Mouse (Mus musculus) intestine, embryonic 14.5 days (tissue): ENCODE results near the gene Lrtm1. TPM values are rescaled to one million over a fixed set of nuclear protein-coding genes. Genes with fewer than 3 reads are reported as not detected.

Source experiments
- ATAC-seq: fragments of 200-750 bp; cut with Nextera tagmentation; replicated peaks from 2 replicates; pipeline ENCODE4 v1.8.0; 2017; ENCODE audit warnings: low read depth, moderate number of reproducible peaks, moderate TSS enrichment, moderate library complexity; ENCODE audit not compliant: low FRiP score, low TSS enrichment
- DNase-seq: peaks from one replicate; pipeline ENCODE4 v3.0.0-alpha.2; 2018; ENCODE audit warnings: low spot score
- H3K27ac ChIP-seq: fragments of 300-500 bp; sonication (generic); 2 replicates; pipeline ENCODE4 v1.5.1; 2014; ENCODE audit warnings: low read depth, mild to moderate bottlenecking, control low read depth
- H3K27me3 ChIP-seq: fragments of 300-500 bp; sonication (generic); replicated peaks from 2 replicates; pipeline ENCODE4 v1.6.1; 2014; ENCODE audit warnings: low read length, control low read depth; ENCODE audit not compliant: control insufficient read depth, insufficient read depth
- H3K36me3 ChIP-seq: fragments of 300-500 bp; sonication (generic); 2 replicates; pipeline ENCODE4 v1.6.1; 2014; ENCODE audit warnings: low read length, control low read depth; ENCODE audit not compliant: control insufficient read depth, insufficient read depth
- H3K4me1 ChIP-seq: fragments of 300-500 bp; sonication (generic); replicated peaks from 2 replicates; pipeline ENCODE4 v1.6.1; 2014; ENCODE audit warnings: low read length, control low read depth, mixed read lengths; ENCODE audit not compliant: control insufficient read depth, insufficient read depth
- H3K4me2 ChIP-seq: fragments of 300-500 bp; sonication (generic); 2 replicates; pipeline ENCODE4 v1.6.1; 2014; ENCODE audit warnings: low read length
- H3K4me3 ChIP-seq: fragments of 300-500 bp; sonication (generic); 2 replicates; pipeline ENCODE4 v1.5.1; 2014; ENCODE audit warnings: low read depth, low read length, control low read depth, mixed read lengths
- H3K9ac ChIP-seq: fragments of 300-500 bp; sonication (generic); 2 replicates; pipeline ENCODE4 v1.6.1; 2014; ENCODE audit warnings: mild to moderate bottlenecking, low read length
- H3K9me3 ChIP-seq: fragments of 300-500 bp; sonication (generic); 2 replicates; pipeline ENCODE4 v1.6.1; 2016; ENCODE audit warnings: low read length, control low read depth; ENCODE audit not compliant: control insufficient read depth
- WGBS: fragments of 180-500 bp; shearing (Covaris S2); extraction: QIAGEN DNeasy Blood & Tissue Kit; methylation state at CpG from one replicate; pipeline ENCODE4 v1.1.7; 2014; 5-methylcytosine and 5-hydroxymethylcytosine counted together
- polyA plus RNA-seq: library from polyadenylated mRNA; unstranded; fragments of >200 nt; fragmentation: Nextera tagmentation; extraction: Ambion mirVana; gene quantifications from 2 replicates; pipeline ENCODE4 v1.2.1, GENCODE M21; 2014

The Lrtm1 gene
- polyA plus RNA-seq, 1 experiment from 2014 or later = not detected

DNA sequence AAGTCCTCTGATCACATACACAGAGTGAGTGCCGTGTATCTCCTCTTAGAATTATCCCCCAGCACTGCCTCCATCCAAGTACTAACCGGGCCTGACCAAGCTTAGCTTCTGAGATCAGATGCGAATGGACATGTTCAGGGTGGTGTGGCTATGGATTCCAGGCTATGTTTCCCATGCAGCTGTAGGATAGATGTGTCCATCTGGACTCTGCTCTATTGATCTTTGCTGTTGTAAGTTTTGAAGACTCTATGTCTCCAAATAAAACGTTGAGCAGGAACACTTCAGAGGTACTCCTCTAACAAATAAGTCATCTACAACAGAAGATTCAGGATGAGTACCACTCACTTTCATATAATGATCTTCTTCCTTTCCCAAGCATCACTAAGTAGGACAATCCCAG is 8.4 kb upstream of the Lrtm1 start:
- Histone ChIP-seq H3K27me3 (no peaks in the 10 kb centered on the region), H3K4me2 (no peak overlapping the region), H3K4me3 (no peak overlapping the region), H3K27ac (no peak overlapping the region), H3K4me1 (no peaks in the 10 kb centered on the region), H3K9ac (no peak overlapping the region), H3K36me3 (no peaks in the 10 kb centered on the region), H3K9me3 (no peaks in the 10 kb centered on the region)
- 87% methylated on average over 4 of the region's 4 CpGs for WGBS
- ATAC-seq (no peak), DNase-seq (no peak)

GRCm38 (mm10) chr14:29013161-29013560 is 4.8 kb upstream of the Lrtm1 start:
- WGBS = 90% methylated on average over 3 of the region's 3 CpGs
- DNase-seq = no peak
- ATAC-seq = no peak
- H3K4me1 ChIP-seq = no peaks in the 10 kb centered on the region
- no peaks in the 10 kb centered on the region for H3K36me3 ChIP-seq
- no peak overlapping the region for H3K9ac ChIP-seq
- H3K4me3 ChIP-seq = no peak overlapping the region
- no peaks in the 10 kb centered on the region for H3K27me3 ChIP-seq
- no peak overlapping the region for H3K27ac ChIP-seq
- H3K4me2 ChIP-seq = no peak overlapping the region
- H3K9me3 ChIP-seq = no peaks in the 10 kb centered on the region

DNA sequence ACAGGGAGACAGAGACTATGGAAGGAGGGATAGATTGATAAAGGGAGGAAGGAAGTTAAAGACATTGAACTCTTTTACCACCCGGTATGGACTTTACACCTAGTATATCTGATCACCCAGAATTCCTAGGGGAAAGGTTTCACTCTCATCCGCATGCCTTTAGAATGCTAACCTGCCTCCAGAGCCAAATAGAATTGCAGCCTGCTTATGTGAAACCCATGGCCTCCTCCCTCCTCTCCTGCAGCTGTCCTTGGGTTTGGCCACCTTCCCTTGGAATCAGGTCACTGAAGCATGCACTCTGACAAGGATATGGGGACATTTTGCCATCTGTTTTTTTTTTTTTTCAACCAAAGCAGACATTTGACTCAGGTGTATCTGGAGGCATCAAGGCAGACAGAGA is 3.3 kb upstream of the Lrtm1 start:
- 83% methylated on average over 2 of the region's 2 CpGs for WGBS
- Histone ChIP-seq H3K9ac (no peak overlapping the region), H3K4me3 (no peak overlapping the region), H3K27ac (no peak overlapping the region), H3K9me3 (no peaks in the 10 kb centered on the region), H3K36me3 (no peaks in the 10 kb centered on the region), H3K27me3 (no peaks in the 10 kb centered on the region), H3K4me2 (no peak overlapping the region), H3K4me1 (no peaks in the 10 kb centered on the region)
- no peak for DNase-seq
- ATAC-seq = no peak

DNA sequence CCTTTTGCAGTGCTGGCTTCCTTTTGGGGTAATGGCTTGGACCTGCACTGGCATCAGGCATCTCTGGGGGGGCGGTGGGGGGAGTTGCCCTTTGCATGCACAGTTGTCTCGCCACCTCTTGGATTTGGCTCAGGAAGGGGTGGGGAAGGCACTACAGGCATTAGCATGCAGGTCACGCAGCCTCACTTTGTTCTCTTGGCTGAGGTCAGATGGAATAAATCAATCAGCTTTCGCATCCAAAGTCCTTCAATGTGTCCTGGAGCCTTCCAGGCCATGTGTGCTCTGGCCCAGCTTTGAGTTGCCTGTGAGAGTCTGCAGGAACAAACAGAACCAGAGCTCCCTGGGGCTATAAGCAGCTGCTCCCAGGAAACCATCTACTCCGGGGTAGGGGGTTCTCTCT is 2.1 kb upstream of the Lrtm1 start:
- Histone ChIP-seq H3K36me3 (no peaks in the 10 kb centered on the region), H3K9me3 (no peaks in the 10 kb centered on the region), H3K27ac (no peak overlapping the region), H3K4me2 (no peak overlapping the region), H3K4me3 (no peak overlapping the region), H3K27me3 (no peaks in the 10 kb centered on the region), H3K4me1 (no peaks in the 10 kb centered on the region), H3K9ac (no peak overlapping the region)
- no peak for DNase-seq
- ATAC-seq = no peak
- 58% methylated on average over 5 of the region's 5 CpGs for WGBS

- Histone ChIP-seq H3K9me3 (no peaks in the 10 kb centered on the region), H3K4me3 (no peak overlapping the region), H3K36me3 (no peaks in the 10 kb centered on the region), H3K27me3 (no peaks in the 10 kb centered on the region), H3K9ac (no peak overlapping the region), H3K4me2 (no peak overlapping the region), H3K27ac (no peak overlapping the region), H3K4me1 (no peaks in the 10 kb centered on the region)
- DNase-seq = no peak
- WGBS = 59% methylated on average over 7 of the region's 7 CpGs
- no peak for ATAC-seq
Observed at GRCm38 (mm10) chr14:29018316-29019000, 450 bp downstream of the Lrtm1 start.

- Histone ChIP-seq H3K9ac (no peak overlapping the region), H3K27ac (no peak overlapping the region), H3K4me3 (no peak overlapping the region), H3K27me3 (no peaks in the 10 kb centered on the region), H3K4me1 (no peaks in the 10 kb centered on the region), H3K9me3 (no peaks in the 10 kb centered on the region), H3K36me3 (no peaks in the 10 kb centered on the region), H3K4me2 (no peak overlapping the region)
- no peak for ATAC-seq
- 79% methylated on average over 4 of the region's 4 CpGs for WGBS
- DNase-seq = no peak
Observed at GRCm38 (mm10) chr14:29021295-29021694, 3.3 kb downstream of the Lrtm1 start.

GRCm38 (mm10) chr14:29023246-29023645 is 5.2 kb downstream of the Lrtm1 start:
- H3K27ac ChIP-seq = no peak overlapping the region
- H3K36me3 ChIP-seq = no peaks in the 10 kb centered on the region
- H3K9me3 ChIP-seq = no peaks in the 10 kb centered on the region
- DNase-seq (no peak), ATAC-seq (no peak)
- no peak overlapping the region for H3K4me2 ChIP-seq
- WGBS = 95% methylated on average over 4 of the region's 4 CpGs
- no peak overlapping the region for H3K4me3 ChIP-seq
- no peaks in the 10 kb centered on the region for H3K4me1 ChIP-seq
- H3K9ac ChIP-seq = no peak overlapping the region
- H3K27me3 ChIP-seq = no peaks in the 10 kb centered on the region

DNA sequence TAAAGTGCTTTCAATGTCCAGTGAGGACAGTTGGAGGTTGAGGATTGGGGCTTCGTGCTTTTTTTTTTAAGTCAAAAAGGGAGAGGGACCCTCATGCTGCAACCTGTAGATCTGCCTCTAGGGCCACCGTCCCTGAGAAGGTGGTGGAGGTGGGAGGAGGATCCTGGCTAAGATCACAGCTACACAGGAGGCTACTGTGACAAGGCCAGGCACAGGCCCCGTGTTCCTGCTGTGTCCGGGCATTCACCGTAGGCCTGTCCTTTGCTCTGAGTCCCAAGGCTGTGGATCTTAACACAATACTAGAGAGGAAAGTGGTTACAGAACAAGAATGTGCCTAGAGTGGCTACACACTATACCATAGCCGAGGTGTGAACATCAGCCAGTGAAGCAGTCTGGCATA is 7.3 kb downstream of the Lrtm1 start:
- WGBS = 82% methylated on average over 6 of the region's 6 CpGs
- DNase-seq (no peak), ATAC-seq (no peak)
- Histone ChIP-seq H3K4me1 (no peaks in the 10 kb centered on the region), H3K4me2 (no peak overlapping the region), H3K4me3 (no peak overlapping the region), H3K27ac (no peak overlapping the region), H3K9ac (no peak overlapping the region), H3K36me3 (no peaks in the 10 kb centered on the region), H3K27me3 (no peaks in the 10 kb centered on the region), H3K9me3 (no peaks in the 10 kb centered on the region)

- no peak for ATAC-seq
- Histone ChIP-seq H3K4me2 (no peak overlapping the region), H3K9me3 (no peaks in the 10 kb centered on the region), H3K4me3 (no peak overlapping the region), H3K9ac (no peak overlapping the region), H3K36me3 (no peaks in the 10 kb centered on the region), H3K27ac (no peak overlapping the region), H3K4me1 (no peaks in the 10 kb centered on the region), H3K27me3 (no peaks in the 10 kb centered on the region)
- no peak for DNase-seq
- WGBS = 87% methylated on average over 5 of the region's 5 CpGs
Observed at GRCm38 (mm10) chr14:29027276-29027675, 9.3 kb downstream of the Lrtm1 start.
